Comparison of ENCODE assay signal across 8 mouse cellular contexts in the genomic region with DNA sequence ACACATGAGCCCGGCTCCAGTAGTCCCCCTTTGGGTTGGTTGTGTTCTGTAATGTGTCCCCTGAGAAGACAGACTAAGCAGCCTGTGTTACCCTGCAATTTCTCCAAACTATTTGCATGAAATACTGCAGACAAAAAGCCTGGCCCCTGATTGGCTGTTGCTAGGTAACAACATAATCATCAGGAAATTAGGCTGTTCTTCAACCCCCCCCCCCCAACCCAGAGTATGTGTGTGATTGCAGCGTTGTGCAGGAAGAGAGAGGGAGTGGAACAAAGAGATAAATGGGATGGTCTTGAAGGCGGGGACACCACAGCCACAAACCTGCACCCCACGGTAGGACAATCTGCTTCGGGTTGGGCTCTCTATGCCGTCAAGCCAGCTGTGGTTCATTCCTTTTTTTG. TPM values are rescaled to one million over a fixed set of nuclear protein-coding genes. Genes with fewer than 3 reads are reported as not detected.
DNase-seq lines count a peak whose midpoint lies in the region; ATAC-seq and TF ChIP-seq lines count a peak whose summit lies in the region.

No protein-coding gene starts in this region.

- no peak for TF ChIP-seq CTCF in stomach, postnatal 0 days (IDR thresholded peaks at IDR 0.05; ENCODE audit: low read depth)

- 46% methylated on average over 6 of the region's 6 CpGs for WGBS in stomach, embryonic 16.5 days
- 41% methylated on average over 6 of the region's 6 CpGs for WGBS in stomach, postnatal 0 days
- WGBS in forebrain, embryonic 11.5 days, result 73% methylated on average over 6 of the region's 6 CpGs
- 53% methylated on average over 6 of the region's 6 CpGs for WGBS in limb, embryonic 10.5 days

- H3K9me3 ChIP-seq in stomach, embryonic 16.5 days (replicated peaks; ENCODE audit: control insufficient read depth, low read length), result 0 out of 2 replicates have a peak, but pooled peaks cover 4% of the 10 kb centered on the region
- H3K9me3 ChIP-seq in stomach, postnatal 0 days (ENCODE audit: control insufficient read depth, low read length), result peaks cover 2% of the 10 kb centered on the region; the same call in 1 of the 2 replicates
- no peaks in the 10 kb centered on the region for H3K9me3 ChIP-seq in forebrain, embryonic 11.5 days (ENCODE audit: control insufficient read depth, low read length)
- H3K9me3 ChIP-seq in limb, embryonic 10.5 days (replicated peaks), result no peaks in the 10 kb centered on the region

- ATAC-seq in stomach, embryonic 16.5 days (ENCODE audit: insufficient read depth, low FRiP score), result no peak
- ATAC-seq in stomach, postnatal 0 days (ENCODE audit: low FRiP score, low TSS enrichment), result no peak
- ATAC-seq in forebrain, embryonic 11.5 days (replicated peaks; ENCODE audit: low FRiP score), result 0 out of 2 replicates have a peak, but pooled peaks have one; percentile 27

- no peaks in the 10 kb centered on the region for H3K27me3 ChIP-seq in stomach, embryonic 16.5 days (ENCODE audit: control insufficient read depth, insufficient read depth, low read length)
- H3K27me3 ChIP-seq in stomach, postnatal 0 days (ENCODE audit: control insufficient read depth, insufficient read depth, low read length), result no peaks in the 10 kb centered on the region
- H3K27me3 ChIP-seq in forebrain, embryonic 11.5 days (ENCODE audit: control insufficient read depth, insufficient read depth, low read length), result no peaks in the 10 kb centered on the region
- no peaks in the 10 kb centered on the region for H3K27me3 ChIP-seq in limb, embryonic 10.5 days (ENCODE audit: low read depth, poor library complexity, severe bottlenecking)

- peak overlapping the region; percentile 11; the same call in 1 of the 2 replicates for H3K27ac ChIP-seq in stomach, embryonic 16.5 days (ENCODE audit: low read length)
- H3K27ac ChIP-seq in stomach, postnatal 0 days (replicated peaks), result no peak overlapping the region
- H3K27ac ChIP-seq in forebrain, embryonic 11.5 days (ENCODE audit: low read depth, low read length), result peak overlapping the region; percentile 9; the same call in 1 of the 2 replicates
- peak overlapping the region; percentile 84 for H3K27ac ChIP-seq in limb, embryonic 10.5 days

- no peaks in the 10 kb centered on the region for H3K36me3 ChIP-seq in stomach, embryonic 16.5 days (ENCODE audit: control insufficient read depth, insufficient read depth, low read length)
- no peaks in the 10 kb centered on the region for H3K36me3 ChIP-seq in stomach, postnatal 0 days (ENCODE audit: control insufficient read depth, insufficient read depth, low read length)
- no peaks in the 10 kb centered on the region for H3K36me3 ChIP-seq in forebrain, embryonic 11.5 days (ENCODE audit: control insufficient read depth, insufficient read depth, low read length)
- no peaks in the 10 kb centered on the region for H3K36me3 ChIP-seq in limb, embryonic 10.5 days

- DNase-seq in stomach, postnatal 0 days (ENCODE audit: low spot score), result no peak
- DNase-seq in forebrain, embryonic 11.5 days (ENCODE audit: low spot score), result no peak
- no peak for DNase-seq in limb, embryonic 10.5 days (ENCODE audit: low spot score)
- DNase-seq in right cerebral cortex, postnatal 4 days, result peak; percentile 69
- no peak for DNase-seq in lung, postnatal 25 days (ENCODE audit: low spot score)
- no peak for DNase-seq in urinary bladder, postnatal 10 days (ENCODE audit: low spot score)
- DNase-seq in lung, postnatal 10 days, result no peak

- peaks cover 46% of the 10 kb centered on the region for H3K4me1 ChIP-seq in stomach, embryonic 16.5 days (ENCODE audit: control insufficient read depth, insufficient read depth, low read length)
- peaks cover 2% of the 10 kb centered on the region; the same call in 1 of the 2 replicates for H3K4me1 ChIP-seq in stomach, postnatal 0 days (replicated peaks; ENCODE audit: control insufficient read depth, insufficient read depth)
- H3K4me1 ChIP-seq in forebrain, embryonic 11.5 days (replicated peaks; ENCODE audit: control insufficient read depth, insufficient read depth, low read length), result peaks cover 10% of the 10 kb centered on the region; the same call in 1 of the 2 replicates
- H3K4me1 ChIP-seq in limb, embryonic 10.5 days, result peaks cover 62% of the 10 kb centered on the region

- no peak overlapping the region for H3K4me2 ChIP-seq in stomach, embryonic 16.5 days (ENCODE audit: low read depth, low read length)
- no peak overlapping the region for H3K4me2 ChIP-seq in stomach, postnatal 0 days (replicated peaks; ENCODE audit: low read depth)
- H3K4me2 ChIP-seq in forebrain, embryonic 11.5 days (ENCODE audit: low read depth, low read length, severe bottlenecking), result no peak overlapping the region

- H3K9ac ChIP-seq in stomach, embryonic 16.5 days (ENCODE audit: low read length), result no peak overlapping the region
- H3K9ac ChIP-seq in stomach, postnatal 0 days (ENCODE audit: low read length), result no peak overlapping the region
- no peak overlapping the region for H3K9ac ChIP-seq in forebrain, embryonic 11.5 days (ENCODE audit: low read length)

- H3K4me3 ChIP-seq in stomach, embryonic 16.5 days (replicated peaks; ENCODE audit: low read length), result no peak overlapping the region
- H3K4me3 ChIP-seq in stomach, postnatal 0 days (ENCODE audit: low read depth, low read length), result no peak overlapping the region
- H3K4me3 ChIP-seq in forebrain, embryonic 11.5 days (ENCODE audit: low read depth, low read length), result no peak overlapping the region
- H3K4me3 ChIP-seq in limb, embryonic 10.5 days, result no peak overlapping the region

- no peak for TF ChIP-seq EP300 in stomach, postnatal 0 days (optimal IDR thresholded peaks at IDR 0.05)

RNA-seq across cellular contexts. Expression of a gene that starts 34.0 kb away (rescaled TPM):
- 12.7 TPM in 2 replicates for polyA plus RNA-seq in stomach, embryonic 16.5 days (2015; fragmentation: Nextera tagmentation; extraction: Ambion mirVana)
- polyA plus RNA-seq in stomach, postnatal 0 days (2015; fragmentation: Nextera tagmentation; extraction: Ambion mirVana), result 27.1 and 31.1 TPM in 2 replicates
- 133 and 144 TPM in 2 replicates for polyA plus RNA-seq in forebrain, embryonic 11.5 days (2014; fragmentation: Nextera tagmentation; extraction: Ambion mirVana)
- polyA plus RNA-seq in limb, embryonic 10.5 days (2016; fragmentation: Nextera tagmentation; extraction: Ambion mirVana), result 71.1 and 76.8 TPM in 2 replicates
